8 mouse cellular contexts compared by ENCODE assay signal in the genomic region with DNA sequence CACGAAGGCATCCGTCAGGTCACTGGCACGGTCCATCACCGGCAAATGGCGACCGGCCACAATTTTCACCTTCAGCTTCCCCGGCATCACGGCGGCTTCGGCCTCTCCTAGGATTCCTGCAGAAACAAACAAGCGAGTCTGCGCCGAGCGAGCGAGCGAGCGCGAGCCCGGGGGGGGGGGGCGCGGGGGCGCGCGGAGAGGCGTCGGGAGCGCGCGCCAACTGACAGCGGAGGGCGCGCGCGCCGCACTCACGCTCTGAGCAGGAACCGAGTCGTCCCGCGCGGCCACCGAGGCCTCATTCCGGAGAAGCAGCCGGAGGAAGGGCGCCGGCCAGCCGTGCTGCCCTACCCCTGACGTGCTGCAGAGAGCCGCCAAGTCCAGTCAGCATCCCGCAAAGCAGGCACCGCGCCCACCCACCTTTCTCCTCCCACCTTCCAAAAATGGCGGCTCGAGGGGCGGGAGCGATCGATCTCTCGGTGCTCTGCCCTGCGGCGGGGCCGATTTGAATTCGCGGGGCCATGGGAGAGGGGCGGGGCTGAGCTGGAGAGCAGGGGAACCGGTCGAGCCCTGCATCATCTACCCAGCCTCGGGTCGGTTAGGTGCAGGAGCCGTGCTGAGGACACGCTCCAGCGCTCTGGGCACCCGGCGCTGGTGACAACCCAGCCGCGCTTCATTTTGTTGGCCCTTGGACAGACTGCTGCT. TPM values are rescaled to one million over a fixed set of nuclear protein-coding genes. Genes with fewer than 3 reads are reported as not detected.
DNase-seq lines count a peak whose midpoint lies in the region; ATAC-seq and TF ChIP-seq lines count a peak whose summit lies in the region.

Gene C2cd5 (minus strand): TSS at position 461 of the 702 bp plus-strand sequence.

- WGBS in heart, embryonic 11.5 days (ENCODE audit: insufficient replicate concordance): under 1% methylated on average over 72 of the region's 75 CpGs
- WGBS in kidney, postnatal 0 days: under 1% methylated on average over 73 of the region's 75 CpGs
- WGBS in liver, embryonic 11.5 days: under 1% methylated on average over 63 of the region's 75 CpGs
- WGBS in stomach, embryonic 14.5 days: under 1% methylated on average over 62 of the region's 75 CpGs

- H3K4me3 ChIP-seq in C2C12 (ENCODE audit: insufficient read depth, poor library complexity, severe bottlenecking): peak within 1 kb of the TSS; percentile 57
- H3K4me3 ChIP-seq in erythroblast, embryonic 14.5 days (replicated peaks): peak within 1 kb of the TSS; percentile 85
- H3K4me3 ChIP-seq in heart, embryonic 11.5 days (ENCODE audit: low read depth, low read length): peak within 1 kb of the TSS; percentile 95
- peak within 1 kb of the TSS; percentile 81 for H3K4me3 ChIP-seq in kidney, postnatal 0 days (replicated peaks; ENCODE audit: low read depth, low read length)
- H3K4me3 ChIP-seq in liver, embryonic 11.5 days (ENCODE audit: low read depth, low read length): peak within 1 kb of the TSS; percentile 84
- H3K4me3 ChIP-seq in stomach, embryonic 14.5 days (ENCODE audit: low read depth, low read length): peak within 1 kb of the TSS; percentile 81

- peak within 1 kb of the TSS; percentile 89 for H3K27ac ChIP-seq in heart, embryonic 11.5 days (ENCODE audit: low read depth, low read length)
- H3K27ac ChIP-seq in kidney, postnatal 0 days: peak within 1 kb of the TSS; percentile 90
- peak within 1 kb of the TSS; percentile 88 for H3K27ac ChIP-seq in liver, embryonic 11.5 days (ENCODE audit: low read depth, low read length)
- H3K27ac ChIP-seq in stomach, embryonic 14.5 days (ENCODE audit: low read length): peak within 1 kb of the TSS; percentile 80

- H3ac ChIP-seq in C2C12 (ENCODE audit: control insufficient read depth, insufficient read length, low read depth): peak within 1 kb of the TSS; percentile 81

- peak within 1 kb of the TSS; percentile 74 for H3K4me2 ChIP-seq in heart, embryonic 11.5 days
- peak within 1 kb of the TSS; percentile 68 for H3K4me2 ChIP-seq in kidney, postnatal 0 days (ENCODE audit: low read length)
- H3K4me2 ChIP-seq in liver, embryonic 11.5 days: peak within 1 kb of the TSS; percentile 67
- H3K4me2 ChIP-seq in stomach, embryonic 14.5 days (replicated peaks; ENCODE audit: low read depth, low read length): peak within 1 kb of the TSS; percentile 55

- TF ChIP-seq CTCF in C2C12 (IDR thresholded peaks at IDR 0.05; ENCODE audit: control insufficient read depth, insufficient read depth, insufficient read length): no peak
- TF ChIP-seq CTCF in brain, embryonic 14.5 days (IDR thresholded peaks at IDR 0.05; ENCODE audit: borderline replicate concordance, extremely low read depth, insufficient read depth, insufficient read length): no peak
- no peak for TF ChIP-seq CTCF in kidney, postnatal 0 days (IDR thresholded peaks at IDR 0.05; ENCODE audit: low read depth)

- H3K36me3 ChIP-seq in C2C12 (ENCODE audit: control insufficient read depth, insufficient read depth): peaks cover 5% of the 10 kb centered on the region
- H3K36me3 ChIP-seq in erythroblast, embryonic 14.5 days (ENCODE audit: control insufficient read depth): peaks cover 33% of the 10 kb centered on the region
- no peaks in the 10 kb centered on the region for H3K36me3 ChIP-seq in heart, embryonic 11.5 days (ENCODE audit: control insufficient read depth, insufficient read depth, low read length)
- H3K36me3 ChIP-seq in kidney, postnatal 0 days (ENCODE audit: insufficient read depth, low read length): no peaks in the 10 kb centered on the region
- peaks cover 2% of the 10 kb centered on the region; the same call in 1 of the 2 replicates for H3K36me3 ChIP-seq in liver, embryonic 11.5 days (ENCODE audit: control insufficient read depth, insufficient read depth, low read length)
- no peaks in the 10 kb centered on the region for H3K36me3 ChIP-seq in stomach, embryonic 14.5 days (ENCODE audit: control insufficient read depth, insufficient read depth, low read length)

- peak; percentile 99 for DNase-seq in brain, embryonic 14.5 days (ENCODE audit: low read depth)
- peak; percentile 97 for DNase-seq in kidney, postnatal 0 days (ENCODE audit: low spot score)
- DNase-seq in liver, embryonic 11.5 days (ENCODE audit: low spot score): peak; percentile 97
- peak; percentile 96 for DNase-seq in naive thymus-derived CD4-positive, alpha-beta T cell, adult 2 months (ENCODE audit: low read depth)

- ATAC-seq in heart, embryonic 11.5 days (replicated peaks; ENCODE audit: insufficient number of reproducible peaks, low FRiP score, low TSS enrichment): peak; percentile 97
- ATAC-seq in kidney, postnatal 0 days (replicated peaks; ENCODE audit: low FRiP score, low read depth): peak; percentile 98
- peak; percentile 98 for ATAC-seq in liver, embryonic 11.5 days (replicated peaks; ENCODE audit: low FRiP score)
- ATAC-seq in stomach, embryonic 14.5 days (ENCODE audit: insufficient number of reproducible peaks, insufficient read depth, low FRiP score, low read depth): peak; percentile 95

- peak; percentile 49 for TF ChIP-seq POLR2A in brain, embryonic 14.5 days (IDR thresholded peaks at IDR 0.05; ENCODE audit: borderline replicate concordance, extremely low read depth, insufficient read depth, insufficient read length, poor library complexity, severe bottlenecking)

- H3K9me3 ChIP-seq in erythroblast, embryonic 14.5 days (ENCODE audit: control insufficient read depth, low read length): peaks cover 2% of the 10 kb centered on the region; the same call in 1 of the 2 replicates
- H3K9me3 ChIP-seq in heart, embryonic 11.5 days (replicated peaks; ENCODE audit: control insufficient read depth, low read length): no peaks in the 10 kb centered on the region
- H3K9me3 ChIP-seq in kidney, postnatal 0 days (replicated peaks; ENCODE audit: low read length): no peaks in the 10 kb centered on the region
- H3K9me3 ChIP-seq in liver, embryonic 11.5 days (ENCODE audit: control insufficient read depth, low read length): no peaks in the 10 kb centered on the region
- H3K9me3 ChIP-seq in stomach, embryonic 14.5 days (ENCODE audit: control insufficient read depth, low read depth, low read length): no peaks in the 10 kb centered on the region

- no peaks in the 10 kb centered on the region for H3K27me3 ChIP-seq in C2C12 (ENCODE audit: control insufficient read depth, insufficient read depth, insufficient read length)
- H3K27me3 ChIP-seq in erythroblast, embryonic 14.5 days (ENCODE audit: control insufficient read depth): peaks cover 2% of the 10 kb centered on the region; the same call in 1 of the 2 replicates
- H3K27me3 ChIP-seq in heart, embryonic 11.5 days (ENCODE audit: control insufficient read depth, insufficient read depth, low read length): no peaks in the 10 kb centered on the region
- H3K27me3 ChIP-seq in kidney, postnatal 0 days (ENCODE audit: insufficient read depth, low read length): no peaks in the 10 kb centered on the region
- no peaks in the 10 kb centered on the region for H3K27me3 ChIP-seq in liver, embryonic 11.5 days (replicated peaks; ENCODE audit: control insufficient read depth, insufficient read depth, low read length)
- no peaks in the 10 kb centered on the region for H3K27me3 ChIP-seq in stomach, embryonic 14.5 days (ENCODE audit: control insufficient read depth, insufficient read depth, low read length)

- peak within 1 kb of the TSS; percentile 91 for H3K9ac ChIP-seq in heart, embryonic 11.5 days (ENCODE audit: low read depth, low read length)
- peak within 1 kb of the TSS; percentile 81 for H3K9ac ChIP-seq in kidney, postnatal 0 days (ENCODE audit: low read depth, low read length)
- peak within 1 kb of the TSS; percentile 84 for H3K9ac ChIP-seq in liver, embryonic 11.5 days (ENCODE audit: low read depth, low read length)
- H3K9ac ChIP-seq in stomach, embryonic 14.5 days (replicated peaks; ENCODE audit: low read depth, low read length): peak within 1 kb of the TSS; percentile 82

- H3K79me3 ChIP-seq in C2C12 (ENCODE audit: low read depth): no peaks in the 10 kb centered on the region

- peaks cover 8% of the 10 kb centered on the region for H3K79me2 ChIP-seq in C2C12 (ENCODE audit: control insufficient read depth, insufficient read depth)

- peaks cover 47% of the 10 kb centered on the region for H3K4me1 ChIP-seq in erythroblast, embryonic 14.5 days (ENCODE audit: control insufficient read depth)
- peaks cover 6% of the 10 kb centered on the region; the same call in 1 of the 2 replicates for H3K4me1 ChIP-seq in heart, embryonic 11.5 days (ENCODE audit: control insufficient read depth, insufficient read depth, low read length)
- no peaks in the 10 kb centered on the region for H3K4me1 ChIP-seq in kidney, postnatal 0 days (replicated peaks; ENCODE audit: insufficient read depth, low read length)
- H3K4me1 ChIP-seq in liver, embryonic 11.5 days (replicated peaks; ENCODE audit: control insufficient read depth, insufficient read depth, low read length): no peaks in the 10 kb centered on the region
- no peaks in the 10 kb centered on the region for H3K4me1 ChIP-seq in stomach, embryonic 14.5 days (ENCODE audit: control insufficient read depth, insufficient read depth, low read length)

TF ChIP-seq in C2C12, 6 proteins besides CTCF, POLR2A, EP300 and RAD21:
- no peak for TF ChIP-seq CEBPB (IDR thresholded peaks at IDR 0.05; ENCODE audit: low read depth)
- no peak for TF ChIP-seq FOSL1 (IDR thresholded peaks at IDR 0.05; ENCODE audit: insufficient read depth, low read length, poor library complexity, severe bottlenecking)
- no peak for TF ChIP-seq USF1 (IDR thresholded peaks at IDR 0.05; ENCODE audit: low read depth)
- TF ChIP-seq MAX (IDR thresholded peaks at IDR 0.05): no peak
- no peak for TF ChIP-seq MYOD1 (IDR thresholded peaks at IDR 0.05; ENCODE audit: control insufficient read depth, insufficient read length, low read depth)
- TF ChIP-seq MYOG (IDR thresholded peaks at IDR 0.05; ENCODE audit: control insufficient read depth, extremely low read depth, insufficient read length): no peak

RNA-seq across cellular contexts. Expression of gene C2cd5, which starts in this region (rescaled TPM):
- polyA plus RNA-seq in C2C12 (2012; fragmentation: generic; extraction: Trizol): 4.8 TPM
- 77.8 and 93.5 TPM in 2 replicates for polyA plus RNA-seq in brain, embryonic 14.5 days (2012; rRNA removed)
- polyA plus RNA-seq in erythroblast, embryonic 14.5 days (2012): 3.7 and 4.5 TPM in 2 replicates
- 23.3 and 24.8 TPM in 2 replicates for polyA plus RNA-seq in heart, embryonic 11.5 days (2014; fragmentation: Nextera tagmentation; extraction: Ambion mirVana)
- polyA plus RNA-seq in kidney, postnatal 0 days (2015; fragmentation: Nextera tagmentation; extraction: Ambion mirVana): 19.1 and 20.5 TPM in 2 replicates
- polyA plus RNA-seq in liver, embryonic 11.5 days (2014; fragmentation: Nextera tagmentation; extraction: Ambion mirVana): 24.1 and 25.0 TPM in 2 replicates
- polyA plus RNA-seq in stomach, embryonic 14.5 days (2014; fragmentation: Nextera tagmentation; extraction: Ambion mirVana): 27.9 and 32.7 TPM in 2 replicates

Comparison
In these comparisons a context has a peak if more than half of its experiments do, and no peak if none do; other contexts are left out.
1. Peak in every context shown above with its lines: DNase-seq, ATAC-seq, H3K4me3 ChIP-seq and H3K27ac ChIP-seq.